18 mouse cellular contexts compared by ENCODE assay signal in genomic region chr7:113026290-113027075, GRCm38 (mm10).
DNase-seq lines count a peak whose midpoint lies in the region; ATAC-seq lines count a peak whose summit lies in the region.
"Had no signal": no experiment of that assay in that cellular context is flagged by ENCODE, and none has a peak within 500 bp of the region (broad histone marks: within the 10 kb centered on the region; RNA-seq: fewer than 3 reads in every experiment).

No protein-coding gene starts in this region.

- no peaks in the 10 kb centered on the region for H3K4me1 ChIP-seq in forebrain, embryonic 13.5 days
- H3K4me1 ChIP-seq: hindbrain, embryonic 15.5 days had no signal

- no peak for DNase-seq in cerebellum, postnatal 4 days (ENCODE audit: low spot score in 2 of 2)
- DNase-seq in cerebellum, adult 8-10 months: peak; percentile 56
- DNase-seq in cerebellum, postnatal 14 days: peak; percentile 23 to 67
- DNase-seq in urinary bladder, postnatal 36 days (ENCODE audit: low spot score in 2 of 2): no peak
- DNase-seq in kidney, postnatal 25 days: no peak
- DNase-seq: adrenal gland, postnatal 10 days; B cell, adult 2 months; gastrocnemius, postnatal 36 days; heart, postnatal 36 days had no signal

- peak; percentile 39; the same call in 1 of the 2 replicates for ATAC-seq in cerebellum, adult (ENCODE audit: insufficient number of reproducible peaks, low FRiP score, low TSS enrichment)
- ATAC-seq in forebrain, embryonic 13.5 days: no peak
- ATAC-seq: CD4-positive, CD25-positive, alpha-beta regulatory T cell, adult 4 months; forebrain, embryonic 14.5 days; intestine, embryonic 16.5 days had no signal

- H3K4me3 ChIP-seq in forebrain, embryonic 13.5 days: no peak overlapping the region
- H3K4me3 ChIP-seq: embryonic facial prominence, embryonic 10.5 days; heart, embryonic 13.5 days; hindbrain, embryonic 15.5 days had no signal

- no peaks in the 10 kb centered on the region for H3K27me3 ChIP-seq in forebrain, embryonic 13.5 days
- H3K27me3 ChIP-seq: heart, embryonic 13.5 days; hindbrain, embryonic 15.5 days had no signal

- H3K27ac ChIP-seq in forebrain, embryonic 13.5 days: no peak overlapping the region
- H3K27ac ChIP-seq: embryonic facial prominence, embryonic 10.5 days; heart, embryonic 13.5 days; hindbrain, embryonic 15.5 days had no signal

- H3K4me2 ChIP-seq in forebrain, embryonic 13.5 days: no peak overlapping the region
- H3K4me2 ChIP-seq: heart, embryonic 13.5 days; hindbrain, embryonic 15.5 days had no signal

- 85% methylated on average over 10 of the region's 10 CpGs for WGBS in forebrain, embryonic 13.5 days

- H3K9me3 ChIP-seq in forebrain, embryonic 13.5 days (replicated peaks): no peaks in the 10 kb centered on the region
- H3K9me3 ChIP-seq: embryonic facial prominence, embryonic 10.5 days; G1E; heart, embryonic 13.5 days; hindbrain, embryonic 15.5 days had no signal

- H3K36me3 ChIP-seq in forebrain, embryonic 13.5 days (ENCODE audit: poor library complexity, severe bottlenecking): no peaks in the 10 kb centered on the region
- H3K36me3 ChIP-seq: embryonic facial prominence, embryonic 10.5 days; G1E; heart, embryonic 13.5 days; hindbrain, embryonic 15.5 days had no signal

- H3K9ac ChIP-seq in forebrain, embryonic 13.5 days: no peak overlapping the region
- H3K9ac ChIP-seq: heart, embryonic 13.5 days; hindbrain, embryonic 15.5 days had no signal

Comparison
In these comparisons a context has a peak if more than half of its experiments do, and no peak if none do; other contexts are left out.
1. DNase-seq: peak in cerebellum, adult 8-10 months (single experiment) and cerebellum, postnatal 14 days (2 of 2); none in cerebellum, postnatal 4 days (0 of 2), urinary bladder, postnatal 36 days (0 of 2) and kidney, postnatal 25 days (0 of 2).